Mouse (Mus musculus): Measurements from ENCODE around the gene Tctex1d2. TPM values are rescaled to one million over a fixed set of nuclear protein-coding genes. Genes with fewer than 3 reads are reported as not detected.
"Not testable (repeated sequence)": the region's sequence is repeated elsewhere in the genome, so short reads cannot be mapped to it uniquely, and the experiment has no call there.

Gene Tctex1d2
- total RNA-seq, 4 experiments from 2014 or later: 4.9 to 7.8 (median 6.4) TPM

- no peak for DNase-seq (ENCODE audit: low spot score in 2 of 2)
Measured at GRCm38 (mm10) chr16:32431047-32431591, 11.6 kb downstream of the Tctex1d2 start.

GRCm38 (mm10) chr16:32431926-32432325 lies 12.4 kb downstream of the Tctex1d2 start:
- no peak for DNase-seq (ENCODE audit: low spot score in 2 of 2)

- DNase-seq (ENCODE audit: low spot score in 2 of 2): no peak
Measured at GRCm38 (mm10) chr16:32433138-32433537, 13.6 kb downstream of the Tctex1d2 start.

- DNase-seq (ENCODE audit: low spot score in 2 of 2): peak in 1 of 2 experiments; percentile 38
Measured at GRCm38 (mm10) chr16:32434066-32434465, 14.6 kb downstream of the Tctex1d2 start.

- no peak for DNase-seq (ENCODE audit: low spot score in 2 of 2)
Measured at GRCm38 (mm10) chr16:32434691-32435090, 15.2 kb downstream of the Tctex1d2 start.

- no peak for DNase-seq (ENCODE audit: low spot score in 2 of 2)
Measured at GRCm38 (mm10) chr16:32436657-32437056, 17.2 kb downstream of the Tctex1d2 start.

GRCm38 (mm10) chr16:32437266-32437665 lies 17.8 kb downstream of the Tctex1d2 start:
- DNase-seq (ENCODE audit: low spot score in 2 of 2): peak in 1 of 2 experiments; percentile 24

- DNase-seq (ENCODE audit: low spot score in 2 of 2): no peak
Measured at GRCm38 (mm10) chr16:32441432-32441831, 21.9 kb downstream of the Tctex1d2 start.

GRCm38 (mm10) chr16:32444615-32445014 lies 25.1 kb downstream of the Tctex1d2 start:
- DNase-seq (ENCODE audit: low spot score in 2 of 2): not testable (repeated sequence)

GRCm38 (mm10) chr16:32445558-32445957 lies 26.1 kb downstream of the Tctex1d2 start:
- DNase-seq (ENCODE audit: low spot score in 2 of 2): no peak

GRCm38 (mm10) chr16:32446563-32447138 lies 27.1 kb downstream of the Tctex1d2 start:
- DNase-seq (ENCODE audit: low spot score in 2 of 2): no peak

- DNase-seq (ENCODE audit: low spot score in 2 of 2): no peak
Measured at GRCm38 (mm10) chr16:32449665-32450064, 30.2 kb downstream of the Tctex1d2 start.

GRCm38 (mm10) chr16:32450133-32450532 lies 30.6 kb downstream of the Tctex1d2 start:
- no peak for DNase-seq (ENCODE audit: low spot score in 2 of 2)

GRCm38 (mm10) chr16:32453102-32453501 lies 33.6 kb downstream of the Tctex1d2 start:
- DNase-seq (ENCODE audit: low spot score in 2 of 2): no peak

GRCm38 (mm10) chr16:32454646-32455045 lies 35.1 kb downstream of the Tctex1d2 start:
- DNase-seq (ENCODE audit: low spot score in 2 of 2): no peak

GRCm38 (mm10) chr16:32456086-32456485 lies 36.6 kb downstream of the Tctex1d2 start:
- DNase-seq (ENCODE audit: low spot score in 2 of 2): no peak

GRCm38 (mm10) chr16:32456761-32457160 lies 37.3 kb downstream of the Tctex1d2 start:
- DNase-seq (ENCODE audit: low spot score in 2 of 2): no peak

GRCm38 (mm10) chr16:32457589-32458386 lies 38.3 kb downstream of the Tctex1d2 start:
- peak; percentile 72 for DNase-seq (ENCODE audit: low spot score in 2 of 2)

GRCm38 (mm10) chr16:32460518-32460917 lies 41.0 kb downstream of the Tctex1d2 start:
- no peak for DNase-seq (ENCODE audit: low spot score in 2 of 2)

- no peak for DNase-seq (ENCODE audit: low spot score in 2 of 2)
Measured at GRCm38 (mm10) chr16:32461713-32462112, 42.2 kb downstream of the Tctex1d2 start.

- no peak for DNase-seq (ENCODE audit: low spot score in 2 of 2)
Measured at GRCm38 (mm10) chr16:32462950-32463349, 43.4 kb downstream of the Tctex1d2 start.

- no peak for DNase-seq (ENCODE audit: low spot score in 2 of 2)
Measured at GRCm38 (mm10) chr16:32463426-32463825, 43.9 kb downstream of the Tctex1d2 start.

- DNase-seq (ENCODE audit: low spot score in 2 of 2): no peak
Measured at GRCm38 (mm10) chr16:32464908-32465307, 45.4 kb downstream of the Tctex1d2 start.

Data from gastrocnemius, adult 8-10 months (tissue).